Mouse (Mus musculus): ENCODE data around the gene H2-Q7.
"Not testable (repeated sequence)": the region's sequence is repeated elsewhere in the genome, so short reads cannot be mapped to it uniquely, and the experiment has no call there.

The H2-Q7 gene

GRCm38 (mm10) chr17:35438885-35439284 lies at the start of gene H2-Q7:
TSS of gene H2-Q7 (plus strand) at chr17:35439155.
- DNase-seq (ENCODE audit: low read depth, low spot score) = peak; percentile 80

- peak; percentile 66 for DNase-seq (ENCODE audit: low read depth, low spot score)
These were observed 49.2 kb upstream of the H2-Q7 start for GRCm38 (mm10) chr17:35389796-35390195.

GRCm38 (mm10) chr17:35392671-35393070 lies 46.3 kb upstream of the H2-Q7 start:
- DNase-seq (ENCODE audit: low read depth, low spot score) = not testable (repeated sequence)

GRCm38 (mm10) chr17:35393864-35394800 lies 44.8 kb upstream of the H2-Q7 start:
- DNase-seq (ENCODE audit: low read depth, low spot score) = not testable (repeated sequence)

- DNase-seq (ENCODE audit: low read depth, low spot score) = not testable (repeated sequence)
These were observed 42.0 kb upstream of the H2-Q7 start for GRCm38 (mm10) chr17:35396956-35397355.

GRCm38 (mm10) chr17:35413057-35413456 lies 25.9 kb upstream of the H2-Q7 start:
- DNase-seq (ENCODE audit: low read depth, low spot score) = not testable (repeated sequence)

GRCm38 (mm10) chr17:35415273-35416129 lies 23.5 kb upstream of the H2-Q7 start:
- not testable (repeated sequence) for DNase-seq (ENCODE audit: low read depth, low spot score)

- no peak for DNase-seq (ENCODE audit: low read depth, low spot score)
These were observed 20.2 kb upstream of the H2-Q7 start for GRCm38 (mm10) chr17:35418772-35419171.

- DNase-seq (ENCODE audit: low read depth, low spot score) = not testable (repeated sequence)
These were observed 19.4 kb upstream of the H2-Q7 start for GRCm38 (mm10) chr17:35419564-35419963.

GRCm38 (mm10) chr17:35420206-35420810 lies 18.6 kb upstream of the H2-Q7 start:
- peak; percentile 81 for DNase-seq (ENCODE audit: low read depth, low spot score)

- not testable (repeated sequence) for DNase-seq (ENCODE audit: low read depth, low spot score)
These were observed 17.6 kb upstream of the H2-Q7 start for GRCm38 (mm10) chr17:35421331-35421730.

- DNase-seq (ENCODE audit: low read depth, low spot score) = not testable (repeated sequence)
These were observed 16.6 kb upstream of the H2-Q7 start for GRCm38 (mm10) chr17:35422360-35422759.

GRCm38 (mm10) chr17:35423131-35423810 lies 15.7 kb upstream of the H2-Q7 start:
- not testable (repeated sequence) for DNase-seq (ENCODE audit: low read depth, low spot score)

- not testable (repeated sequence) for DNase-seq (ENCODE audit: low read depth, low spot score)
These were observed 14.8 kb upstream of the H2-Q7 start for GRCm38 (mm10) chr17:35424106-35424505.

GRCm38 (mm10) chr17:35424624-35425416 lies 14.1 kb upstream of the H2-Q7 start, which contains the start of gene H2-Q6:
TSS of gene H2-Q6 (plus strand) at chr17:35424850.
- DNase-seq (ENCODE audit: low read depth, low spot score) = peak; percentile 63

GRCm38 (mm10) chr17:35425474-35425873 lies 13.5 kb upstream of the H2-Q7 start:
- DNase-seq (ENCODE audit: low read depth, low spot score) = peak; percentile 55

- not testable (repeated sequence) for DNase-seq (ENCODE audit: low read depth, low spot score)
These were observed 10.1 kb upstream of the H2-Q7 start for GRCm38 (mm10) chr17:35428883-35429282.

GRCm38 (mm10) chr17:35430671-35431070 lies 8.3 kb upstream of the H2-Q7 start:
- DNase-seq (ENCODE audit: low read depth, low spot score) = not testable (repeated sequence)

GRCm38 (mm10) chr17:35432167-35432566 lies 6.8 kb upstream of the H2-Q7 start:
- DNase-seq (ENCODE audit: low read depth, low spot score) = not testable (repeated sequence)

GRCm38 (mm10) chr17:35434836-35435235 lies 4.1 kb upstream of the H2-Q7 start:
- peak; percentile 90 for DNase-seq (ENCODE audit: low read depth, low spot score)

All from R1 (cell line).